Mouse (Mus musculus) layer of hippocampus, adult 11-12 months (tissue): ENCODE results near the gene Trmt2a.
A peak's percentile ranks its signal among the peaks of the same experiment; 100 is the strongest.
"Not testable (repeated sequence)": the region's sequence is repeated elsewhere in the genome, so short reads cannot be mapped to it uniquely, and the experiment has no call there.

ENCODE experiments used
- DNase-seq: peaks from one replicate; pipeline ENCODE4 v3.0.0; 2022; ENCODE audit warnings: low spot score

Trmt2a gene

DNA sequence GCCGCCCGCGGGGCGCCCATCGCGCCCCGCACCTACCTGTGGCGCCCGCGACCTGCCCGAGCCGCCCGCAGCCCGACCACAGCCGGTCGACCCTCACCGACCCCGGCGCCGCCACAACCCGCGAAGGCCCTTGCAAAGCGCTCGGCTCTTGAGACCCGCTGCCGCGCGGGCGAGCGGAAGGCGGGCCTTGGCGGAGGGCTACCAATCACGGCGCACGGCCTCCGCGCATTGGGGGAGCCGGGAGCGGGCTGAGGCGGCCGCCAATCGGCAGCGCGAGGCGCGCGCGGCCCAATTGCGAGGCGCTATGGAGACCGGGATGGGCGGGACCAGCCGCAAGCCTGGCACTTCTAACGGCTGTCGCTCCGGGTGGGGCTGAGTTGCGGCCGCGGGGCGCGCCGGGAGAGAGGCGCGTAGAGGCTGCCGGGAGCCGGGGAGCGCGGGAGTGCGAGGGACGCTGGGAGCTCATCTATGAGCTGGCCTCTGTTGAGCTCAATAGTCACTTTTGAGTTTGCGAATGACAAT is 40.6 kb downstream of the Trmt2a start, which contains the start of gene Dgcr8:
Dgcr8 (minus strand) TSS at position 180 of the 522 bp plus-strand sequence.
- DNase-seq: peak; percentile 98

DNA sequence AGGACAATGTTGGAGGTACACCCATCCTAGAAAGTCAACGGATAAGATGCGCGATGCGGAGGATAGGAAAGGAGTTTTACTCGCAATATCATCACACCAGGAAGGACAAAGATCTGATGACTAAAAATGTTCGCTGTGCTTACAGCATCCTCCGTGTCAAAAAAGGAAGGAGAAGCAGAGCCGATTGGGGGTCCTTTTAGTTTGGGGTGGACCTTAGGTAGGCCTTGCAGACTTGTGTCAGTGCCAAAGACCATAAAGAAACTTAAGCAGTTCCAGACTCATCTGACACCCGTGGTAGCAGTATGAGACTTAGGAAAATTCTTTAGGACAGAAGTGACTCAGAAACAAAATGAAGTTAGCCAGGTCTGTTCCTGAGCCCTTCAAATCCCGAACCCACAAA is 41.1 kb downstream of the Trmt2a start:
- not testable (repeated sequence) for DNase-seq
